Comparison of ENCODE assay signal across 9 mouse cellular contexts in genomic region chr6:34156057-34156456, GRCm38 (mm10). TPM values are rescaled to one million over a fixed set of nuclear protein-coding genes. Genes with fewer than 3 reads are reported as not detected.
DNase-seq lines count a peak whose midpoint lies in the region; ATAC-seq lines count a peak whose summit lies in the region.
"Had no signal": no experiment of that assay in that cellular context is flagged by ENCODE, and none has a peak within 500 bp of the region (broad histone marks: within the 10 kb centered on the region; RNA-seq: fewer than 3 reads in every experiment).

No protein-coding gene starts in this region.

- peaks cover 39% of the 10 kb centered on the region for H3K4me1 ChIP-seq in embryonic facial prominence, embryonic 12.5 days
- peaks cover 70% of the 10 kb centered on the region for H3K4me1 ChIP-seq in liver, embryonic 13.5 days (replicated peaks)

- H3K36me3 ChIP-seq in embryonic facial prominence, embryonic 12.5 days = peaks cover 40% of the 10 kb centered on the region
- H3K36me3 ChIP-seq in liver, embryonic 13.5 days = peaks cover 43% of the 10 kb centered on the region

- WGBS in embryonic facial prominence, embryonic 12.5 days = 45% methylated on average over 5 of the region's 5 CpGs
- WGBS in liver, embryonic 13.5 days (ENCODE audit: insufficient replicate concordance) = 13% methylated on average over 5 of the region's 5 CpGs

- H3K27me3 ChIP-seq in embryonic facial prominence, embryonic 12.5 days = no peaks in the 10 kb centered on the region
- H3K27me3 ChIP-seq in liver, embryonic 13.5 days = no peaks in the 10 kb centered on the region
- H3K27me3 ChIP-seq: neural tube, embryonic 13.5 days had no signal

- no peak overlapping the region for H3K4me2 ChIP-seq in embryonic facial prominence, embryonic 12.5 days (replicated peaks)
- H3K4me2 ChIP-seq in liver, embryonic 13.5 days = peak overlapping the region; percentile 63
- H3K4me2 ChIP-seq: neural tube, embryonic 13.5 days had no signal

- no peak overlapping the region for H3K9ac ChIP-seq in embryonic facial prominence, embryonic 12.5 days
- peak overlapping the region; percentile 63 for H3K9ac ChIP-seq in liver, embryonic 13.5 days
- H3K9ac ChIP-seq: neural tube, embryonic 13.5 days had no signal

- no peak for ATAC-seq in embryonic facial prominence, embryonic 12.5 days (ENCODE audit: insufficient number of reproducible peaks, insufficient read depth, low FRiP score, low TSS enrichment)
- ATAC-seq in liver, embryonic 13.5 days (ENCODE audit: low read depth) = no peak

- no peaks in the 10 kb centered on the region for H3K9me3 ChIP-seq in embryonic facial prominence, embryonic 12.5 days
- H3K9me3 ChIP-seq in liver, embryonic 13.5 days (replicated peaks) = no peaks in the 10 kb centered on the region
- H3K9me3 ChIP-seq: neural tube, embryonic 13.5 days had no signal

- H3K27ac ChIP-seq in embryonic facial prominence, embryonic 12.5 days = 0 out of 2 replicates have a peak overlapping the region, but pooled peaks have one; percentile 8
- peak overlapping the region; percentile 92 for H3K27ac ChIP-seq in liver, embryonic 13.5 days
- H3K27ac ChIP-seq: neural tube, embryonic 13.5 days had no signal

- H3K4me3 ChIP-seq in embryonic facial prominence, embryonic 12.5 days = no peak overlapping the region
- H3K4me3 ChIP-seq in liver, embryonic 13.5 days (replicated peaks) = no peak overlapping the region
- H3K4me3 ChIP-seq: neural tube, embryonic 13.5 days had no signal

- peak; percentile 10 to 26 for DNase-seq in spleen, adult 18-20 months
- no peak for DNase-seq in spleen, postnatal 14 days (ENCODE audit: low spot score in 2 of 2)
- DNase-seq in liver, embryonic 13.5 days = no peak
- DNase-seq in thymus, postnatal 25 days = peak; percentile 67
- no peak for DNase-seq in right cerebral cortex, postnatal 25 days
- DNase-seq in adrenal gland, adult 8-10 months = no peak
- DNase-seq in right cerebral cortex, adult 18-20 months = no peak

RNA-seq across cellular contexts. Expression of gene Slc35b4, which starts 20.9 kb away (rescaled TPM):
- 48.3 and 50.5 TPM in 2 replicates for polyA plus RNA-seq in embryonic facial prominence, embryonic 12.5 days (2016; fragmentation: Nextera tagmentation; extraction: Ambion mirVana)
- 21.5 and 25.6 TPM in 2 replicates for polyA plus RNA-seq in liver, embryonic 13.5 days (2015; fragmentation: Nextera tagmentation; extraction: Ambion mirVana)
- 10 to 100 TPM; 38.6 to 47.2 (median 41.5) TPM for total RNA-seq in adrenal gland, adult 8-10 months (2022)

Comparison
In these comparisons a context has a peak if more than half of its experiments do, and no peak if none do; other contexts are left out.
1. DNase-seq: peak in spleen, adult 18-20 months (2 of 2) and thymus, postnatal 25 days (single experiment); none in spleen, postnatal 14 days (0 of 2), liver, embryonic 13.5 days (single experiment), right cerebral cortex, postnatal 25 days (single experiment), adrenal gland, adult 8-10 months (single experiment) and right cerebral cortex, adult 18-20 months (single experiment).